Mouse (Mus musculus) adipocyte (in vitro differentiated cells): ENCODE results near the gene Rnf217.

Experiments
- DNase-seq: peaks from one replicate; pipeline ENCODE4 v3.0.0-alpha.2; 2016; ENCODE audit warnings: low spot score

Gene Rnf217

DNA sequence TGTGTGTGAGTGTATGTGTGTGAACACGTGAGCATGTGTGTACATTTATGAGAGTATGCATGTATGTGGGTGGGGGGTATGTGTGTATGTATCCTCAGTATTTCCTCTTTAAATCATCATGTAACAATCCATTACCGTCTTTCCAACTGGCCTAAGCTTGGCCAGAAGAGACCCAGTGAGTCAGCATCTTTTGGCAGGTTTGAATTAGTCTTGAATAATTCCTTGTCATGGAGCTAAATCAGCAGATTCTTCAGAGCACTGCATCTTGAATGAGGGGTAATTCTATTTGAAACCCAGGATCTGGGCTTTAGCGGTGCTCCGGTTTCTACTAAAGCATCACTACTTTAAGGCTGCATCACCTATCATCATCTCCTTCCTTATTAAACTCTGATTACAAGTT is 55.7 kb downstream of the Rnf217 start:
- peak; percentile 35 for DNase-seq

DNA sequence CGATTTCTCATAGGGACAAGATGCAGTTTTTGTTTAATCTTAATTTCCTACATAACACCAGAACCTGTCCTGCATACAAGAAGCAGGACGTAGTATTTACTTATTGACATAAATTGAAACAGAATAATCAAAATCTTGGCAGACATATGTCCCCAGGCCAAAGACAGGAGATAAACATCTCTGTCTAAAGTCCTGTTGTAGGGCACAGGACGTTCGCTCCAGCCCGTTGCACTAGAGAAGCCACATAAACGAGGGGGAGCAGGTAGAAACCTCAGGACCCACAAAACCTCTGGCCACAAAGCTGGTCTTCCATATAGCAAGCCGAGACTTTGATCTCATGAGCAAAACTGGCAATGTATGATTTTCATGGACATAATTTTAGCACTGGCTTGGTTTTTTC is 57.1 kb downstream of the Rnf217 start:
- no peak for DNase-seq

DNA sequence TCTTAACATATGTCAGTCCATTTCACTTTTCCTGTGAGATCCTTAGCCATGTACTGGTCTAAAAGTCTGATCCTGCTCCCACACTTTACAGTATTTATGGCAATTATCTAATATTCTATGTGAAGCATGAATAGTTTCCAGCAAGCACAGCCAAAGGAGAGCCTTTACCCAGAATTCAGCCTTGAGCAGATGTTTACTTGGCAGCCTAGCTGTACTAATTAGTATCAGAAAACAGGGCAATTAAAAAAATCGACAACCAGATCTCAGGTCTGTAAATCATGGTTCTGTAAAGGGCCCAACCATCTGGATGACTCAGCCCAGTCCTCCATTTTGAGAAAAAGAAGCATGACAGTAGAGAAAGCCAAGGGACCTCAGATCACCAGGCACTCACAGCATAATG is 57.6 kb downstream of the Rnf217 start:
- peak; percentile 25 for DNase-seq

DNA sequence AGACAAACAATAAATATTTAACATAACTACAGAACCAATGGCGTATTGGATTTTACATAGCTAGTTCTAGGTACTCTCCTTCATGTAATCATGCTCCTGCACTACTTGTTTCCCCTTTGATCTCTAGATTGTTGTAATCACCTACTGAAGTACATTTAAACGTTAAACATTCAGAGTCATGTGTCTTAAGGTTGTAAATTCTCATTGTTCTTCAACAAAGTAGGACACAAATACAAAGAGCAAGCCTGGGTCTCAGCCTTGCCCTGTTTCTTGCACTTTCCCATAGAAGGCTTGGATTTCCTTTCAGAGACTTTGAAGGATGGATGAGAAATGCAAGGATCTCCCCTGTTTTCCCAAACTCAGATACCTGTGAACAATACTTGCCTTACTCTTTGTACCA is 61.8 kb downstream of the Rnf217 start:
- no peak for DNase-seq

DNA sequence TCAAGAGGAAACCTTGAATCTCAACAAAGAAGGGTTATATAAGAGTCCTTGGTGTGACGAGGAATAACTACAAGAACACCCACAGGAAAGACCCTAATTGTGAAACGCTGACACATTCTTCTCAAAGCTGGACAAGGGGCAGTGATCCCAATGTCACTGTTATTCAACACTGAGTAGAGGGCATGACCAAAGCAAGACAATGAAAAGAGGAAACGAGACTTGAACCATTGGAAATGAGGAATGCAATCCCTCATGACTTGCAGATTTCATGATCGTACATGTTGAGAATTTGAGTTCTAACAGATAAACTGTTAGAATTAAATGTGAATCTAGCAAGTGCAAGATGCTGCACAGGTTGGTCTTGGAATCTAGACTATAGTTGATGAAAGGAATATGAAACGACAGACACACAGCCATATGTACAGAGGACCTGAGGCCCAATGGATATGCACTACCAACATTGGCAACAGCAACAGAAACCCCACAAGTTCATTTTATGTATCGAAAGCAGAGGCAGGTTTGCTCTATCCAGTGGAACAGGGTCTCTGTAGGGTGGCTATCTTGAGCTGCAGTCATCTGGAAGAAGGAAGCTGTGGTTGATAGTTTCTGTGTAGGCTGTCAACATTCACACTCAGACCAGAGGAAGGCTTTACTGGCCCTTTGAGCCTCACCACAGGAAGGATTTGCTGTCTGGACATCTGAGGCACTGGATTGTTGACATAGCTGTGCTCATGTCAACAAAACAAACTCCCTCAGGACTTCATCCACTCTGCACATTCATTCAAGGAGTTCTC is 64.6 kb downstream of the Rnf217 start:
- no peak for DNase-seq

DNA sequence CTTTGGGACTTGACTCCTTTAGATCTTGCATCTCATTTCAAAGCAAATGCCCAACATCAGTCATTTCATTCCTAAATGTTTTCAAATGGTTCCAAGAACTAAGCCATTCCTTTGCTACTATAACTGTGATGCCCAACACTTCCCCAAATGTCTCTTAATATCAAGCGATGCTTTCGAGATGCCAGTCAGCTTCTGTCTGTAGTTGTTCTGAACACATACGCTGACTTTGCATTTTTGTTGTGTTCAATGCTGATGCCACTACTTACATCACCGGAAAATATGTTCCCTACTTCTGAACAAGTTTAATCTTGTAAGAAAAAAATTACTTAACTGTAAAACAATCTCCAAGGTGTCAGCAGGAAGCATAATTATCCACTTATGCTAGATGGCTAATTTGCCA is 68.5 kb downstream of the Rnf217 start:
- no peak for DNase-seq

DNA sequence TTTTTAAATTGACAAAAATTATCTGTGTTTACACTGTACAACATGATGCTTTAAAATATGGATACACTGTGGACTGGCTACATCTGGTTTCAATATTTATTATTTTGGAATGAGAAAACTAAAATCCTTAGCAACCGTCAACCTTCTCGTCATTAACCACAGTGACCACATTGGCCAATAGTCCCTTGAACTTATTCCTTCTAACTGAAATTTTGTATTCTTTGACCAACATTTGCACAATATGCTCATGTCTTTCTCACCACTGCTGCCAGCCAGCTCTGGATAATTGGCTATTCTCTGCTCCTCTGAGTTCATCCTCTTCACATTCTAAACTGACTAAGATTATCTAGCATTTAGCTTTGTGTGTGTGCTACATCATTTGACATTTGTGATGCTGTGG is 69.6 kb downstream of the Rnf217 start:
- peak; percentile 63 for DNase-seq

DNA sequence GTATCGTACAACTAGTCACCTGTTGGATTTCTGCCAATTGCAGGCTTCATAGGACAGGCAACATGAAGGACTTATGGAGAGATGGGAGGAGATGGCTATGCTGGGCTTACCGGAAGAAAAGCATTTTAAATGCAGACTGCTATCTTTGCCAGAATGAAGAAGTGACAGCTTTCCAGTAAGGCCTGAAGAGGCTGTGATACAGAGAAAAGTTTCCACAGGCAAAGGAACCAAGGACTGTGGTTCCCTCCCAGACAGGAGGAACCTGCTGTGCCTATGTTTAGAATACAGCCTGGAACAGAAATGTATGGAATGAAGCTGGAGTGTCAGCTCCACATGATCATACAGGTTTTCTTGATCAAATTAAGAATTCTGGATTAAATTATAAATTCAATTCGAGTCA is 70.3 kb downstream of the Rnf217 start:
- no peak for DNase-seq

DNA sequence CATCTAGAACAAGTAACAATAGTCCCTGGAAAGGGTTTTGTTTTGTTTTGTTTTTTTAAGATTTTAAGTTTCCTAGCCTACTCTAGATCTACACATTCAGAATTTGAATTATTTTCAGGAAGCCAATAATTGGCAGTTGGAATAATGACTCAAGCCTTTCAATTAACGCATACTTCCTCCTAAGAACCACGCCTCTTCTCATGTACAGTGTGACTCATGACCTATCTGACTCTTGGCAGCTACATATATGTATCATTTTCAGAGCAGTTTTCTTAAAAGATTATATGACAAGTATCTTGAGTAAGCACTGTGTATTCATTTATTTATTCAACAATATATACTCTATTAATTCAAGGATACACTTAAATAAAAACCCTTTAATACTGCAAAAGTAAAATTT is 70.7 kb downstream of the Rnf217 start:
- DNase-seq = no peak

DNA sequence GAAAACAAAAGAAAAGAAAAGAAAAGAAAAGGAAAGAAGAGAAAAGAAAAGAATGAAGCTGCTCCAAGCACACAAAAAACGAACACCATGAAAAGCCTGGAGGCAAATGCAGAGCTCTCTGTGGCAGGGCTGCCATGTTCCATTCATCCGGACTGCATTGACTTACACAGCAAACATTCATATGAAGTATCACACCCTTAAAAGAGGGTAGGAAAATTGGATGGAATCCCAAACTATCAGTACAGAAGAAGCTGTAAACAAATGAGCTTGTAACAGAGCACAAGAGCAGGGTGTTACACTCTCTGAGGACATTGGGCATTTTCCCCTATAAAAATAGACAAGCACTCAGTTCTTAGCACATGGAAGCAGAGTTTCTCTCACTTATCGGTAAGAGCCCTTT is 71.8 kb downstream of the Rnf217 start:
- no peak for DNase-seq

DNA sequence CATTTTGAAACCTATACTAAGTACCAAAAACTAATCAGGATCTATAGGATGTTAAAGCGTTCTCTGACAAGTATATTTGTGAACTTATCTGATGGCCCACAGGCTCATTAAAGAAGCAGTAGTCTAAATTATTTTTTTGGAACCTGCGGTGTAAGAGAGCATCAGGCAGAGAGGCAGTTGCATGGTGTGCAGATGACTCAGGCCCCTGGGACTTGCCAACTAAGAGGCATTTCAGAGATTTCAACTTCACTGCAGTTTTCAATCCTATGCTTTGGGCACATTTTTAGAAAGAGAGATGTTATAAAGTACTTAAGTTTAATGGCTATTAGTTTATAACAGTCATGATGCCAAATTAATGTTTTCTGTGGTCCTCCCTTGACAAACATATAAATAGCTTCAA is 73.9 kb downstream of the Rnf217 start:
- DNase-seq = peak; percentile 14

DNA sequence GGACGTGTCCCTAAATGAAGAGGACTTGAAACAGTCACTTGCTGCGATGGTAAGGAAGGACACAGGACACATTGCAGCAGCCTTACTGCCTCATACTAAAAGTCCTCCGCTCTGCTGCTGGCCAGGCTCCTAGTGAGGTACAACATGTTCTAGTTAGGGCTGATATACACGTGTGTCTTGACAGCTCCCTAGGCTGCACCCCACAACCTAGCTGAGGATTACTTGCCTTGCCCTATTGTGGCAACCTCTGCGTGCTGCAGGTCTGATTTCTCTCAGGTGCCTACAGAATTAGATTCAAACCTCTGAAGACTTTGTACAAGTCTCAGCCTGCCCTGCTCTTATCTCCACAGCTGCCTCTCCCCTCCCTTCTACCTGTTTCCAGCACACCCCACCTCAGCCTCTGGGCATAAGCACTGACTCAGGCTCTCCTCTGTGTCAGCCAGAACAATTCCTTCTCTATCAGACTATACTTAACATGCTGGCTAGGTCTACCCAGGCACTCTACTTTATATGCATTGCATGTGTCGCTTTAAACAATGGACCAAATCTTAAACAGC is 75.6 kb downstream of the Rnf217 start:
- no peak for DNase-seq

DNA sequence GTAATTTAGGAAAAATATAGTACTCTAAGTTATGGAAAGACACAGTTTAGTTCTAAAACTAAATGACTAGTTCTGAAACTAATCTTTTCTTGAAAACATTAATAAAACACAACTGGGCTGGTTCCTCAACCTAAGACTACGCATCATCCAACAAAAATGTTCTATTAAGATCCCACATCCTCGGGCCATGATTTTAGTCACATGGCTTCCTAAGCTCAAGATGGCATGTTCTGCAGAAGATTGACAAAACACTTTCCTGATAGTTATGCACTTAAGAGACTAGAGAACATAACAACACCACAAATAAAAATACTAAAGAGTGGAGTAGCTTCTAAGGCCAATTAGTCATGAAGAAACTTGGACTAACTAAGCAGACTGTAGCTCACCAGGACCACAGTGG is 76.2 kb downstream of the Rnf217 start:
- no peak for DNase-seq

DNA sequence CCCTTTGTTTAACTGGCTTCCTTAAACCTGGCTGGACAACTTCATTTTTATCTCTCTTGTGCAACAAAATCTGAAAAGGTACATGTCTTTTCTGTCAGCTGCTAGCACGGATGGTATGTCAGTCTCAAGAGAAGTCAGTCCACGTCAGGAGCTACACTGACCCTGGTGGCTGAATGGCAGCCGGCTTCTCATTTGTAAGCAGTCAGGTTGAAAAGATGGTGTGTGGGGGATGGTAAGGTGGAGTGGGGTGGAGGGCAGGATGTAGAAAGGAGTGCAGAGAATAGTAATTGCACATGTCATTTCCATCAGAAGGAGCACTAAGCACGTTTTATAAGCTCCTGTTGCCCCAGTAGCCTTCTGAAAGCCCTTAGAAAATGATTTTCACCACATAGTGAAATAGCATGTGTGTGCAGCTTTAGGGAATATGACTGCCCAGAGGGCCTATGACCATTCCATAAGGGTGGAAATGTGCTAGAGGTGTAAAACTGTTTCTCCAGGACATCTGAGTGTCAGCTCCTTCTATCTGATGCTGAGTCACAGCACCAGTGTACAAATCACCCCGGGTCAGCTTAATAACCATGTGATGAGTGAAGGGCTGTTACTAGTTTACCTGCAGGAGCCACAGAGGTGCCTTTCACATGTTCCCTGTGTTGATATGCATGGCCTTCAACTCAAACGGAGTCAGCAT is 80.5 kb downstream of the Rnf217 start:
- DNase-seq = no peak

DNA sequence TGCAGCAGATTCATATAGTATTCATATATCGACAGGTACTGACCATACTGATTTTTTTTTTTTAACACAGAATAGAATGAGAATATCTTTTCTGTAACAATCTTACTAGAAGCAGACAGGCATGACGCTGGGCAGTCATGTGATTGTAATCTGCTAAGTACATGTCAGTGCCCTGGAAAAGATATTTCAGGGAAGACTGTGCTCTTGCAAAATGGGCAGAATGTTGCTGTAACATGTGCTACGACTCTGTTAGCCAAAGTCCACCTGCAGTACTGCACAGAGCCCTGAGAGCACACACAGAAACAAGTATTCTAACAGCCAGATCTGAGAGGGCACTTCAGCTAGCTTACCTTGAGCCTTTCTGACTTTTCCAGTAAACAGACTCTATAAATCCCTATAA is 83.3 kb downstream of the Rnf217 start:
- no peak for DNase-seq

DNA sequence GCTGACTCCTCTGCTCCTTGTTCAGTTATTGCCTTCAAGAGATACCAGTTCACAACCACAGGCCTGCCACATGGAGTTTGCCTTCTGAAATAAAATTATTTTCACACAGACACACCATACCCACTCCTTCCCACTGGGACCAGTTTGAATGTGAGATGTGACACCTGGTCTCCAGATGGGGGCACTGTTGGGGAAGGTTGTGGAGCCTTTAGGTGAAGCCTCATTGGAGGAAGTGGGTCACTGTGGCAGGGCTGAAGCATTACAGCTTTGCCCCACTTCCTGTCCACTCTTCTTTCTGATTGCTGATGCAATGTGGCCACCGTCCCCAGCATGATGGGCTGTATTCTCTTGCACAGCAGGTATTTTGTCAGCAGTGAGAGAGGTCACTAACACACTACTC is 89.6 kb downstream of the Rnf217 start:
- DNase-seq = peak; percentile 60

DNA sequence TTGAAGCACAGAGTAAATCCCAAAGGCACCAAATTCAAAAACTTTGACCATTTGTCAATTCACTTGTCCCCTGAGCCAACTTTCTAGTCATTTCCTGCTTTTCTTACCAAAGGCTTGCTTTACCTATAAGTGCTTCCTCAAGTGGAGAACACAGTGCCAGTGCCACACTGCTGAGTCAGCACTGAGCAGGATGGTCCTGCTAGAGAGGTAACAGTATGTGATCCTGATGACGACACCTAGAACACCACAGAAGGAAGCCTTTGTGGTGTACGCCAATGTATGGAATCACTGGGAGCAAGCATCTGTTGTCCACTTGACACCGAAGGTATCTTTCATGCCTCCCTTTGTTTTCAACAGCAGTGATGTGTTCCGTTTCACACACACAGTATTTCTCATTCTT is 90.8 kb downstream of the Rnf217 start:
- DNase-seq = no peak

DNA sequence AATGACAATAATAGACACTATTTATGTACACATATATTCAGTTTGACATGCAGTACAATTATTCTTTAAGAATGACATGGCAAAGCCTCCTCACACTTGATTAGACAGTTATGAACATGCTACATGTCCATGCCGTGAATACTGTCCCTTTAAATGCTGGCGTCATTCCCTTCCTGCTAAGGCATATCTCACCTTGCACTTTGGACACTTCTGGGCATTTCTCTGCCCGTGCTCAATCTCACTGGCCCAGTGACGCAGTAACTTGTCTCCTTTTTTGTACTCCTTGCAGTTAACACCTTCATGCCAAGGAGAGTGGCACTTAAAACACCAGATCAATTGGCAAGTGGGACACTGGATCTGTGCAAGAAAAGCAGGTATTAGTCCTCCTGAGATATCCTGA is 91.8 kb downstream of the Rnf217 start:
- DNase-seq = no peak

DNA sequence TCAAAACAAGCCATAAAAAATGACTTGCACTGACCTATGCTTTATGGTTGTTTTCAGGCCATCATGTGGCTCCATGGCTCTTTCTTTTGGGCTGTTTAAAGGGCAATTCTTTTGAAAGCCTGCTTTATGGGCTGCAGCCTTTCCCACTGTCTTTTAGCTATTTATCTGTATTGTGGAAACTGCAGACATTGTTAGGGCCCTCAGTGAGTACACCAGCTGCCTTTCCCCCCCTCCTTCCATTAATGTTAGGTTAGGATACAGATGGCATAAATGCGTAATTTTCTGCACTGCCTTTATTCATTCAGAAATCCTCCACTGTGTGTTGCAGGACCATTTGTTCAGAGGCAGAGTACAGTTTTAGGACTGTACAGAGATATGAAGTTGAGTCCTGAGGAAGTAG is 93.1 kb downstream of the Rnf217 start:
- DNase-seq = no peak

DNA sequence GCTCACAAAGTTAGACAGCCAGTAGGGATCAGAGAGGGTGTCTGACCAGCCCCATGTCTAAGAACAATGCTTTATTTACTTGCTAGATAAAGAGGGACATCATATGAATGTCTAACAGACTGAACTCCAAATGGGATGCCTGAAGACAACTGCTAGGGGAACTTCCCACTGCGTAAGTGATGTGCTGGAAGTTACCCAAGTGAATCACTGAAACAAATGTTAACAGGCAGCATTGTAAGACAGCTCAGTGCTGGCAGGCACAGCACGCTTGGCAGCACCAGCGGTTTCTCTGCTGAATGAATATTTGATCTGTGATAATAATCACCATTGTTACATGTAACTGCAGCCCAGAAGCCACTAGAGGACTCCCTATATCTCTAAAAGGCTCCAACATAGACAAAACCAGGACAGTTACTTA is 104.8 kb downstream of the Rnf217 start:
- peak; percentile 12 for DNase-seq

DNA sequence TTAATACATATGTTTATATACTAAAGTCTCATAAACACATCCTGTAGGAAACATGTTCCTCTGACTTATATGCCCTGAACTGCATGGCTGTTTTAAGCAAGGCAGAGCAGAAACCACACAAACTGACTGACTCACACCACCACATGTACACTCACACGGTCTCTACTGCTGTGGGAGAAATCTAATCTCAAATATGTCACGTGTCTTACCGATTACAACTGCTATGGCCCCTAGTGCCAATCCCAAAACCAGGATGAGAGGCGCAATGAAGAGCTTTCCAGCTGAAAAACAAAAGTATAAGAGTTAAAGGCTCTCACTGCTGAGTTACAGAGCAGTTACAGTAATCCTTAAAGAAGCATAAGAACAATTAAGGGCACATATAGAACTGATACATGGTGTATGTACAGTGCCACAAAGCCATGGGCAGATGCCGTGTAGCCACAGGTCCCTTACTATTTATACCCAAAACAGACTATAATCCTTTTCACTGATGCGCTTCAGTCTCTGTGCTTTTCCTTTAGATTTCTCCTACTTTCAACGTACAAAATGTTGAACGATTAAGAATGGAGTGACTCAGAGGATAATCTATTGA is 105.3 kb downstream of the Rnf217 start:
- no peak for DNase-seq

DNA sequence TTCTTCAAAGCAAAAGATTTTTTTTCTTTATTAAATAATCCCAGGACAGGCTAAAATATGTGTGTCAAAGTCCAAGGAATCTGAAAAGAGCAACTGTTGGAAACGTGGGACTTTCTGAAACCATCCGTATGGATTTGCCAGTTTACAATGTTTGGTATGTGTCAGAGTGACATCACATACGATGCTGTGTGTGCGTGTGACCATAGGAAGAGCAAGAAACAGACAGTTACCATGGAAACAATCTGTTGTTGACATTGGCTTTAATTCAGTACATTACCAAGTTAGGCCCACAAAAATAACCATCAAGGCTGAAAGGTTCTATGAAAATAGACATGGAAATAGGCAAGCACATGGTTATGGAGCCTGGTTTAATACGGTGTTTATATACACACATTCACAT is 107.3 kb downstream of the Rnf217 start:
- DNase-seq = no peak

DNA sequence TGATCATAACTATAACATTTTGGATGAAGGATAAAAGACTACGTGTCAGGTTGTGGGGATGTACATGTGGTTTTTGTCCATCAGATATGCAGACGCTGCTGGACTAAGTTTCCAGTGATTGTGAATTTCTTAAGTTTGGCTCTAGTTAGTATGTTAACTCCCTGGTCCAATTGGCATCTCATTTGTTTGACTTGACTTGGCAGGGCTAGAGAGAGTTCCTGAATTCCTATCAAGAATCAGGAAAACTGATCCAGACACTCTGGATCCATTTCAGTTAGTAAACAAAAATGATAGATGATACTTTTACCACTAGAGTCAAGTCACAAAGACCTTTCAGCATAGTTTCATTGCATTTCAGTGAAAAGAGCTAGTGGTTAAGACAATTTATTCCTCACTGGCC is 112.1 kb downstream of the Rnf217 start:
- DNase-seq = peak; percentile 46
